Mouse (Mus musculus): ENCODE data around the gene Pgbd1.
"Not testable (repeated sequence)": the region's sequence is repeated elsewhere in the genome, so short reads cannot be mapped to it uniquely, and the experiment has no call there.

Pgbd1 gene

DNA sequence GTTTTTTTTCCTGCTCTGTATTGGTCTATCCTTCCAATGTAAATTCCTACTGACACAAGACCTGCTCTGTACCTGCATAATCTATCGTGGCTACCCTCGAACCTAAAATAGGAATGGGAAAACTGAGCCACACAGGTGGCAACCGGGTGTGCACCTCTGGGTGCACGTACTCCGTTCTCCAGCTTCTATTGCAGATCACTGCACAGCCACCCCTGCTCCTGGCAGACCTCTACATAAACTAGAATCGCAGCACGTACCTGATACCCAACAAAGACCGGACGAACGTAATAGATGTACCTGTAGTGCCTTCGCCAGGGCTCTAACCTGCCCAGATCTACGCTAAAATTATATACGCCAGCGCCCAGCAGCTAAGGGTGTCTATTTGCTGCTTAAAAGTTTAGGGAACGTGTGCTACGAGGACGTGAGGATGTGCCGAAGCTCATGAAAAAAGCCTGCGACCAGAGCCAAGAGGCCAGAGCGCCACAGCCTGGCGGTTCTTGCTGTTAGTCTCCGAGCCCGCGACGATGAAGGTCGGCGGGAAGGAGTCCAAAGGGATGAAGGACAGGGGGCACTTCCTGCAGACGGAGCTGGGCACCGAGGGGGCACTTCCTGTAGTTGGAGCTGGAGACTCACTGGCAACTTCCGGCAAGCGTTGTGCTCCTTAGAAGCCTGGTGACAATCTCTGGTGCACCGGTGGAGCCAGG is at the start of gene Pgbd1:
Gene Pgbd1 (minus strand): TSS at position 556 of the 704 bp plus-strand sequence.
- peak; percentile 50 to 68 for DNase-seq (ENCODE audit: low spot score in 2 of 2)

DNA sequence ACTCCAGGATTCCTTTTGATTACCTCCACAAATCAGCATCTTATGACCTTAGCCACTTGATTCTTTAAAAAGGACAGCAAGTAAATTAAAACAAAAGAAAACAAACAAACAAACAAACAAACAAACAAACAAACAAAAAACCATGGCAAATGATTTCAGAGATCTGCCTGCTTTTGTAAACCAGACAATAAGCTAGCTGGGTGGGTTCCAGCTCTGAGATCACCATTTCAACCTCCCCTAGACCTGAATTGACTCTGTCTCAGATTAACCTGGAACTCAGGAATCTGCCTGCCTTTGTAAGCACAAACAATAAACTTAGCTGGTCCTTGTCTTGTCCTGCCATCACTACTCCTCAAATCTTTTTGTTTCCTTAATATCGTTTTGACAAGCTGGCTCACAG is 46.0 kb upstream of the Pgbd1 start:
- no peak for DNase-seq (ENCODE audit: low spot score in 2 of 2)

DNA sequence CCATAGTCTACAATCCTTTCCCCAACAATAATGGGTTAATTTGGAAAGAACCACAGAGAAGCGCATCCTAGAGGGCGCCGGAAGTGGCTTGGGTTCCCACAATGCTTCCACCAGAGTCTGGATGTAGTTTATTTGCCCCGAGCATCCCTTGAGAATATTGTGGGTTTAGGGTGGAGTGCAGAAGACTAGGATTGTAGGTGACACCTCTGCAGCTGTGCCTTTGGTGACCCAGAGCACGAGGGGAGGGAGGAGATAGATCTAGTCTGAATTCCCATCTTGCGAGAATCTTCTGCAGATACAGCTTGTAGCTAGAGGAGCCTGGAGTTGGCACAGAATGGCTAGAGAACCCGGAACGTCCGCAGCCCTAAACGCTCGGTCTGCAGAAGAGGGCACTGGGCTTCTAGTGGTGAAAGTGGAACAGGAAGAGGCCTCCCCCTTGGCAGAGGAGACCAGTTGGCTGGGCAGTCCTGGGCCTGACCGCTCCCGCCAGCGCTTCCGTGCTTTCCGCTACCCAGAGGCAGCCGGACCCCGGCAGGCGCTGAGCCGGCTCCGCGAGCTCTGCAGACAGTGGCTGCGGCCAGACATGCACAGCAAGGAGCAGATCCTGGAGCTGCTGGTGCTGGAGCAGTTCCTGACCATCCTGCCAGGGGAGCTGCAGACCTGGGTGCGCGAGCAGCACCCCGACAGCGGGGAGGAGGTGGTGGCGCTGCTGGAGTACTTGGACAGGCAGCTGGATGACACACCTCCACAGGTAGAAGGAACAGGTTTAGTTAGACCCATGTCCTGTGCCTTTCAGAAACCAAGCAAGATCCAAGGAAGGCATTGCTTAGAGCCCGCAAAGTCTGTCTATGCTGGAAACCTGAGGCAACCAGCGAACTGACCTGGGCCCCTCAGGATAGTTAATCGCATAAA is 38.2 kb upstream of the Pgbd1 start, which contains the start of the genes Zkscan4 and Gm10065:
Gene Zkscan4 (plus strand): TSS at position 149 of the 912 bp plus-strand sequence.
Gene Gm10065 (minus strand): TSS at position 683 of the 912 bp plus-strand sequence.
- peak; percentile 51 to 86 for DNase-seq (ENCODE audit: low spot score in 2 of 2)

DNA sequence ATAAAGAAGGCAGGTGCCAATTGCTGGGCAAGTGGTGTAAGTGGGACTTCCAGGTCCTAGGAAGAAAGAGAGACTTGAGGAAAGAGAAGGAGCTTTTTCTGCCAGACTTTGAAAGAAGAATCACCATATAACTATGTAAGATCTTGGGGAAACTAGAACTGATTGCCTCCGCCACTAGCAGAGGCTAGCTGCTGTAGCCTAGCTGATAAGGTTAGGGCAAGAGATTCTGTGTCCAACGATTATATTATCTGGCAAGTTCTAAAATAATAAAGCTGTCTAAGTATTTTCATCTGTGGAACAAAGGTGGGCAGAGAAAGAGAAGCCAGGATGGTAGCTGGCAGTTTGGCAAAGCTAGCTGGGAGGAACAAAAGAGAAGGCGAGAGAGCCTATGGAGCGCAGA is 31.6 kb upstream of the Pgbd1 start:
- no peak for DNase-seq (ENCODE audit: low spot score in 2 of 2)

DNA sequence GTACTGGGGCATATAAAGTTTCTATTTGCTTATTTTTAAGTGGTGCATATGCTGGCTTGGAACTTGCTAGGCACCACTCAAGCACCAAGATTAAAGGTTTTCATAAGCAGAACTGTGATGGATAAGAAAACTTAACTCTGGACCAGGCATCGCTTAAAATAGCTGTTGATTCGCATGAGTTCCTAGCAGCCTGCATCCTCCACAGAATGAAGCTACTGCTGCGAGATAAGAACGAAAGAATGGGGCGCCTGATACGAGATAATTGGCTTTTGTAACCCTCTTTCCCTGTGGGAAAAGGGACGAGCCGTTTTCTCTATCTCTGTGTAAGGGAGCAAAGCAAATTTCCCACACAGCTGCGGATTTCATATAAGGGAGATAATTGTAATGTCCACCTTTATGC is 28.2 kb upstream of the Pgbd1 start:
- DNase-seq (ENCODE audit: low spot score in 2 of 2) = no peak

DNA sequence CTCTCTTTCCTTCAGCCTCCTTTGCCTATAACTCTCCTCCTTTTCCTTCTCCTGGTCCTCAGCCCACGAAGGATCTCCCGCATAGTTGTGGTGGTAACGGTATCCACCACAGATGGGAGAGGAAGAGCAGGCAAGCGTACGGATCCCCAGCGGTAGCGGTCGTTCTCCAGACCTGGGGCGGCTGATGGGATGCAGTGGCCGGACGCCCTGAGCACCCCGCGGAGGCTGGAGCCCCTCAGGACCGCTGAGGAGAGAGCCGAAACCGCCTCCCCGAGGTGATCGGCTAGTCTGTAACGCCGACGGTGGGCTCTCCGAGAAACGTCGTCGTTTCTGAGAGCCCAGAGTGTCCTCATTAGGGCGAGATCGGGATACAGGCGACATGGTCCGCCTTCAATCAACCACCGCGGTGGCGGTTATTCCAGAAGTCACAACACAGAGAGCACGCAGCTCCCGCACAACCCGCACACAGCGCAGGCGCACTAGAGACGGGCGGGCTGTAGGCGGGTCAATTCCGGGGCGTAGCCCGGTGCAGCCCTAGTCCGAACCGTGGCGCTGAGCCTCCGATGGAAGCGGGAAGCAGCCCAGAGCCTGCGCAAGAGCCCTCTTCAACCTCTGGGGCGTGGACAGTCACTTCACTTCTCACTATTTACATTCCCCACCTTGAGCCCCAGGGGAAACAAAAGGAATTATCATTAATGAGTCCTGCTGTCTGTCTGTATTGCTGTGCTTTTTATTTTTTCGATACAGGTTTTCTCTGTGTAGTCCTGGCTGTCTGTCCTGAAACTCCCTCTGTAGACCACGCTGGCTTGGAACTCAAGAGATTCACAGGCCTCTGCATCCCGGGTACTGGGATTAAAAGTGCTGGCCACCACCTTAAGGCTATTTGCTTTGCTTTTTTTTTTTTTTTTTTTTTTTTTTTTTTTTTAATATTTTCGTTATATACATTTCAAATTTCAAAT is 27.5 kb upstream of the Pgbd1 start, which contains the start of gene Nkapl:
Gene Nkapl (minus strand): TSS at position 449 of the 959 bp plus-strand sequence.
- peak; percentile 20 to 74 for DNase-seq (ENCODE audit: low spot score in 2 of 2)

DNA sequence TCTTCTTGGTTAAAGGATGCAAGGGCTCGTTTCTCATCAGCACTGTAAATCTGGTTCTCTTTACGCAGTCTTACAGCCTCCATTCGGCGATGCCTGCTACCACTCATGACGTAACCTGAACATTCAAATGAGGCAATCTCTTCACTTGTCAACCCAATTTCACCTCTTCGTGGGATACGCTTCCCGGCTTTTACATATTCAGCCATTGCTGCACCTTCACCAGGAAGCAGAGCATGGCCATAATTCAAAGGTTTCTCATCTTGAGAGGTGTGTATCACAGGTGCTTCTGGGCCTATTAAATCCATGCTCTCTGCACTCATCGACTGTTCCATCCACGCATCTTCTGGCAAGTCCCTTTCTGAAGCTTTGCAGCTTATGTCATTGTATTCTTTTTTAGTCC is 26.5 kb upstream of the Pgbd1 start:
- DNase-seq (ENCODE audit: low spot score in 2 of 2) = no peak

DNA sequence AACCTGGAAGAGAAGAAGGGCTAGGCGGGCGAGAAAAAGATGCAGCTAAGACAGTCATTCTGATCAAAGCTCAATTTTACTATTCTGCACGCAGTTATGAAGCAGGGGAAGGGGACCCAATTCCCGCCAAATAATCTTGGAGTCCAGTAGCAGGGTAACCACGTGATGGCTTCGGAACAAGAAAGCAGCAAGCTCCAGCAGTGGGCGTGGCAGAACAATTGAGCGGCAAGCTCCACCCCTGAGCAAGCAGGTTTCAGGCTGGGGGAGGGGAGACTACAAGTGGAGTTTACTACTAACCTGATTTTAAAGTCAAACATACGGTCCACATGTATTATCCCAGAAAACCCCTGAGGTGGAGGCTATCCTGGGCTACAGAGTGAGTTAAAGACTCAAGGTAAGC is 21.7 kb upstream of the Pgbd1 start:
- not testable (repeated sequence) for DNase-seq (ENCODE audit: low spot score in 2 of 2)

DNA sequence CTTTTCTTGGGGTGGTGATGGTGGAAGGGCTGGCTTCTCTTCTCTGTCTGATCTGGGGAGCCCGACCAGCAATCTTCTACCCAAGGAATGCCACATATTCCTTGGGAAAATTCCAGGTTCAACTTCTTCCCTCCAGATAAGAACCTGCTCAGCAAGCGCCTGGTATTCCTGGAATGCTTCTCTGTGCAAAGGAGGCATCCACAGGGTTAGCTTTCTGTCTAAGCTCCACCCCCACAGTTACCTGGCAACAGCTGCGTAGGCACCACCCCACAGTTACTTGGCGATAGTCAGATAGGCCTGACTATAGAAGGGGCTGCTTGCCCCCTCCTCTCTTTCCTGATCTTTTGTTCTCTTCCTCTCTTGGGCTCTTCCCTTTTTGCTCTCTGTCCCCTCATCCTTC is 15.5 kb upstream of the Pgbd1 start:
- no peak for DNase-seq (ENCODE audit: low spot score in 2 of 2)

DNA sequence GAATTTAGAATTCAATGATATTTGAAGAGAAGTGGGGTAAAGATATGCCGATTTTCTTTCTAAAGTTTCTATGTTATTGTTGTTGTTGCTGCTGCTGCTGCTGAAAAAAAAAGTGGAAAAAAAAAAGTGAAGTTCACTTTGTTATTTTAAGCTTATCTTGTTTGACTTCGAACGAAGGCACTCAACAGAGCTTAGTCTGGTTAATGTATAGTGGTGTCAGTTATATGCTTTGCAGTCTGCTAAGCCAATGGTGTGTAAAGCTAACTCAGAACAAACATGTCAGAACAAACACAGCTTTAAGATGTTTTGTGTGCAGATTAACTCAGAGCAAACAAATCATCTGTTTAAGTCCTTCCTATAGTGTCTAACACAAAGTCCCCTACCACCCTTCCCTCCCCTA is 13.3 kb upstream of the Pgbd1 start:
- DNase-seq (ENCODE audit: low spot score in 2 of 2) = no peak

DNA sequence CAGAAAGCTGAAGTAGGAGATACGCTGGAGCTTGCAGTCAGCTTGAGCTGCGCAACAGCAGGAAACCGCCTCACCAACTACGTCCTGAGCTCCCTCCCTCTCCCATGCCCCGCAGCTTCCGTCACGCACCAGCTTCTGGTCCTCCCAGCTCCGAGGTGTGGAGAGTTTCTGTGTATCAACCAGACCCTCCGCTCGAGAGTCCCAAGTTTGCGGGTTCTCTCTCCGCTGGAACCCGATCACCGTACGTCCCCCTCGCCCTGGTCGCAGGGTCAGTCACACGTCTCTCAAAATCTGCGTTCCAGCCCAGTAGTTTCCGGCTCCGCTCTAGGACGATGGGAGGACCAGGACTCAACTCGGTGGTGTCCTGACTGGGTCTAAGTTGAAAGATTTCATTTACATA is 12.6 kb upstream of the Pgbd1 start, which contains the start of gene Zscan26:
Gene Zscan26 (minus strand): TSS at position 282 of the 400 bp plus-strand sequence.
- peak; percentile 35 to 86 for DNase-seq (ENCODE audit: low spot score in 2 of 2)

DNA sequence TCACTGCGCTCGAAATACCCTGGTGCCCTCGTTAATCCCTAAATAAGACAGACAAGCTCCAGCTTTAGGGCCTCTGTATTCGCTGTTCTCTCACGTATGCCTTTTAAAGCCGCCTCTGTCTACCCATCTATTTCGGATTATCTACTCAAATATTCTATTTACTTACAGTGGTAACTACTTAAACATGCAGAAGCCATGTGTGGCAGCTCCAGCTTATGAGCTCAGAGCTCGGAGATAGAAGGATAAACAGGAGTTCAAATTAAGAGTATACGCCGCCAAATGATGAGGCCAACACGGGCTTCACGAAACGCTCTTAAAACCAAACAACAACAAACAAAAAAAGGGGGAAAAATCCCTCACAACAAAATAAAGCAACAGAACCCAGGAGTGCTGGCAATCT is 12.2 kb upstream of the Pgbd1 start:
- DNase-seq (ENCODE audit: low spot score in 2 of 2) = no peak

DNA sequence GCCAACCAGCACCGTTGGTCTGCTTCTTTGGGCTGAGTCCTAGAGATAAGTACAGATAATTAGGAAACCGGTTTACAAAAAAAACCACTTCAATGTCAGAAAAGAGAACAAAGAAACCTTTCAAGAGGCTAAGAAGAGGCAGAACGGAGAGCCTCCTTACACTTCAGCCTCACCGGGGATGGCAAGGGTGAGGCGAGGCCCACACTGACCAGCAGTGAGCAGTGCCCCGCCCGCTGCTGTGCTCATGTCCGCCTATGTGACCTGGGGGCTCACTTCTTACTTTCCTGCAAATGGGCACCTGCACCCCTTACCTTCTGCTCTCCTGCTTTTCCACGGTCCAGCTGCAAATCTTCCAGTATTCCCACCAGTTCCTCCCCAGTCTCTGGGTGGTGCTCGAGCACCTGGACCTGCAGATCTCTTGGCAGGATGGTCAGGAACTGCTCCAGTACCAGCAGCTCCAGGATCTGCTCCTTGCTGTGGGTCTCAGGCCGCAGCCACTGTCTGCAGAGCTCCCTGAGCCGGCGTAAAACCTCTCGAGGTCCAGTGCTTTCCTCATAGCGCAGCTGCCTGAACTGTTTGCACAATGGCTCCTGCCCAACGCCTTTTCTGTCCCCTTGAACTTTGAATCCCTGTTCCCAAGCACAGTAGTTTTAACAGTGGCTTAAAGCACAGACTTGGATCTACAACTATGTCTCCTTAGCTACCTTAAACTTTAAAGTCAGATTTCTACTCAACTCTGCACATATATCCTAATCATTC is 7.2 kb upstream of the Pgbd1 start:
- no peak for DNase-seq (ENCODE audit: low spot score in 2 of 2)

DNA sequence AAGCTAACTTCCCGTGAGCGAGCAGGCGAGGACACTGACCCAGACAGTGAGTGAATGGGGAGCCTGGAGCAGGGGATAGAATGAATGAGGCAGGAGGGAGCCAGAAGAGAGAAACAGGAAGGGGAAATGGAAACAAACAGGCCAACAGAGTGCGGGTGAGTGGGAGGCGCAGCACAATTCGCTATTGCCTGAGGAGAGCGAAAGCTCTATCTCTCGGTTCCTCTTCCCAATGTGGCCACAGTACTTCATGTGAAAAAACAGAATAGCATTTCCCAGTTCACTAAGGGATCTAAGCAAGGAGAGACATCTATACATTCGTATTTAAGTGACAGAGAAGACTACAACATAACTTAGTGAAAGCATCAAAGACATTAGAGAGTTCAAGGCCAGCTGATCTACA is 5.9 kb upstream of the Pgbd1 start:
- no peak for DNase-seq (ENCODE audit: low spot score in 2 of 2)

DNA sequence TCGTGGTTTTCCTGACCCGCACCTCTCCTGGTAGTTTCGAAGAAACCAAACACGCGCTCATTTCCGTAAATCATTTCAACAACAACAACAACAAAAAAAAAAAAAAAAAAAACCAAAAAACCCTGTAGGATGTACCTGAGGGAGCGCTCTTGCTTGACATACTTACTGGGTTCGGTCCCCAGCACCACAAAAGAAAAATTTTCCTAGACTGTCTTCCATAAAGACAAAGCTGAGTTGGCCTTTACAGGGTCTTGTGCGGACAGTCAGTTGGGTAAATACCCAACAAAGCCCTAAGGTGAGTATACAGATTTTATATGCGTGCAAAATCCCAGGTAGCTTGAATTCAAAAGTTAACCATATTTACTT is 332 bp upstream of the Pgbd1 start:
- DNase-seq (ENCODE audit: low spot score in 2 of 2) = no peak

DNA sequence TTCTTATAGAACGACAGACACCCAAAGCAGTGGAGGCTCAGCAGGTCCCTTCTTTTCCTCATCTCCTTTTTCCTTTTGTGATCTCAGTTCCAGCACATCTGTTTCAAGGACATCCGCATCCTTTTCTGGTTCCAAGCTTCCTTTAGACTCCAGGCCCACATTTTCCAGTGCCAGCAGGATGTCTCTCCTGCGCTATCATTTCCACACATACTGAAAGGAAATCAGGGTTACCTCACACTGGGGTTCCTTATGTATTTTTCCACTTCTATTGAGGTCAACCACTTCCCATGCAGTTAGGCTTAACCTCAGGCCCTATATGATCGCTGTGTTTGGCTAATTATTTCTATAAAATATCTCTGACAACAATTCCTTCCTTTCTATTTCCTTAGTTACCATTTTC is 5.4 kb downstream of the Pgbd1 start:
- no peak for DNase-seq (ENCODE audit: low spot score in 2 of 2)

DNA sequence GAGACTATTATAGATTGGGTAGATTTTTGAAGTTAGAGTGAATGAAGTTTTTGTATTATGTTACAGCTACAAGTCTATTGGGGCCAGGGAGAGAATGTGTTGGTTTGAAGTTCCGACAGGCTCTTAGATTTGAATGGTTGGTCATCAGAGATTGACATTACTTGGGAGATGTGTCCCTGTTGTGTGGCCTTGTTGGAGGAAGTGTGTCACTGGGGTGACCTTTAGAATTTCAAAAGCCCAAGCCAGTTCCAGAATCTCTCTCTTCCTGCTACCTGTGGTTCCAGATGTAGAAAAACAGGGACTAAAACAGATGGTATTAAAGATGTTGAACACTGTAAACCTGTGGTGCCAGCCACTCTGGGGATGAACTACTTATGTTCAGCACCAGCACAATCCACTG is 13.2 kb downstream of the Pgbd1 start:
- DNase-seq (ENCODE audit: low spot score in 2 of 2) = no peak

DNA sequence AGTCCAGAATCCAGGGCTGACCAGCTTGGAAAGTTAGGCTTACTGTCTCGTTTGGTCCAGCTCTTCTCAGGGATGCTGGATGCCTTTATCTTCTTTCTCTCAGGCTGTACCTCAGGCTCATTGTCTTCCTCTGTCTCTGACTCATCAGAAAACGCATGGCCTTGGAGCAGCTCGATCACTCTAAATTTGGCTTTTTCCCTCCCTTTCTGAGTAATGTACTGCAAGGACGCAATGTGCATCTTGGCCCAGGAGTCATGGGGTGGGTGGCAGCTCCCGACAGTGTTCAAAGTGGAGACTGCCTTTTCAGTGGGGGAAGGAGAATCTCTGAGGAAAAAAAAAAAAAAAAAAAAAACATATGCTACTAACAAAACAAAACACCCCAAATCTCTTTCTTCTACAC is 17.6 kb downstream of the Pgbd1 start:
- no peak for DNase-seq (ENCODE audit: low spot score in 2 of 2)

DNA sequence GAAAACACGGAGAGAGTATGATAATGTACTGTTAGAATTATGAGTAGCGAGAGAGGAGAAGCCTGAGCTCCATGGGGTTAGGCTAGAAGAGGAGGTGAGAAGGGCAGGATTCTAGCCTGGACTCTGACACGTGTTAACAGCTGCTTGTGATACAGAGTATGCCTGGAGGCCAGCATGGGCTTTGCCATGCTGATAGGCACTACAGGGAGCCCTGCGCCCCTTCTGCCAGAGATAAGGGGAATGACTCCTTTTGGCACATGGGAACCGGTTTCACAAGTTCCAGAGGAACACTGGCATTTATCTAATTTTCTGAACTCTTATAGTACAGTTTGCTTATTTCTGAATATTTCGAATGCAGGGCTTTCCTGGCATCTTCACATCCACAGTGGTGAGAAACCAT is 22.0 kb downstream of the Pgbd1 start:
- DNase-seq (ENCODE audit: low spot score in 2 of 2) = no peak

DNA sequence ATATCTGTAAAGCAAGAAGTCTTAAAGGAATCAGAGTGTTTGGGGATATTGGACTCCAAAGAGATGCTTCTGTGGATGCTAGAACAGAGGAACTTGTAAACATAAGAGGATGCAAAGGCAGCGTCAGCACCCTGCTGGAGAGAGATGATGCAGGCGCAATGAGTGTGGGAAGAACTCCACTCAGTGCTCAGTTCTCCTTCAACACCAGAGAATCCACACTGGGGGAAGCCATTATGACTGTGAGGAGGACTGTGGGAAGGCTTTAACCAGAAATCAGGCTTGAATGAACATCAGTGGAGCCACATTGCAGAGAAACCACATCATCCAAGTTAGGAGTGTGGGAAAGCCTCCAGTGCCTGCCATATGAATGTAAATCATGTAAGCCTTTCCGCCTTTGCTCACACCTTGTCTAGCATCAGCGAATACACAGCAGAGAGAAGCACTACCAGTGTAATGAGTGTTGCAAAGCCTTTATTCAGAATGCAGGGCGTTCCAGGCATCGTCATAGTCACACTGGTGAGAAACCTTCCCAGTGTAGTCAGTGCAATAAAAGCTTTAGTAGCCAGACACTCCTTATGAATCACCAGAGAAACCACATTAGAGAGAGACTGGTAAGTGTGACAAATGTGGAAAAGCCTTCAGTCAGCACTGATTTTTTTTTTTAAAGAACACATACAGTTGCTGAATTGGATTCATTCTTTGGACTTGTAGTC is 23.4 kb downstream of the Pgbd1 start:
- DNase-seq (ENCODE audit: low spot score in 2 of 2) = peak in 1 of 2 experiments; percentile 18
